Mouse (Mus musculus) left cerebral cortex, postnatal 36 days (tissue): ENCODE results near the gene Tesc. TPM values are rescaled to one million over a fixed set of nuclear protein-coding genes. Genes with fewer than 3 reads are reported as not detected.
A peak's percentile ranks its signal among the peaks of the same experiment; 100 is the strongest.

Experiments used
- DNase-seq, 2 experiments: peaks; one replicate each; pipeline ENCODE4 v3.0.0; 2021 to 2022; ENCODE audit warnings: low spot score in 2 of 2, mixed read lengths in 1 of 2
- intact Hi-C: fragments of 180-260 bp; cut with DNase I; formaldehyde crosslinking; loops from one replicate; pipeline ENCODE4 v1.15.1; 2025
- total RNA-seq, 2 experiments: library from RNA; stranded (reverse); gene quantifications; 2 replicates each; pipeline ENCODE4 v1.2.3; 2021

Gene Tesc
- total RNA-seq, 2 experiments from 2014 or later = 83.4 to 97.3 TPM

- intact Hi-C loops = no loop called here
- no peak for DNase-seq
These were observed 61.6 kb downstream of the Tesc start for GRCm38 (mm10) chr5:118089102-118089501.

- no peak for DNase-seq
- intact Hi-C loops = no loop called here
These were observed 62.6 kb downstream of the Tesc start for GRCm38 (mm10) chr5:118090101-118090500.

- intact Hi-C loops = no loop called here
- DNase-seq = no peak
These were observed 63.3 kb downstream of the Tesc start for GRCm38 (mm10) chr5:118090837-118091236.

- intact Hi-C loops = no loop called here
- no peak for DNase-seq
These were observed 65.9 kb downstream of the Tesc start for GRCm38 (mm10) chr5:118093321-118094035.

GRCm38 (mm10) chr5:118095433-118095832, 67.9 kb downstream of the Tesc start:
- DNase-seq = no peak
- intact Hi-C loops = no loop called here

- no peak for DNase-seq
- intact Hi-C loops = no loop called here
These were observed 68.3 kb downstream of the Tesc start for GRCm38 (mm10) chr5:118095849-118096248.

- intact Hi-C loops = no loop called here
- DNase-seq = no peak
These were observed 68.8 kb downstream of the Tesc start for GRCm38 (mm10) chr5:118096317-118096716.

GRCm38 (mm10) chr5:118099069-118099869, 71.7 kb downstream of the Tesc start:
- intact Hi-C loops = no loop called here
- DNase-seq = no peak

GRCm38 (mm10) chr5:118099870-118100478, 72.4 kb downstream of the Tesc start:
- DNase-seq = no peak
- intact Hi-C loops = no loop called here

- DNase-seq = no peak
- intact Hi-C loops = no loop called here
These were observed 78.0 kb downstream of the Tesc start for GRCm38 (mm10) chr5:118105536-118105935.

- peak; percentile 24 to 49 for DNase-seq
- intact Hi-C loops = no loop called here
These were observed 79.1 kb downstream of the Tesc start for GRCm38 (mm10) chr5:118106667-118107066.

- intact Hi-C loops = no loop called here
- DNase-seq = peak; percentile 54 to 66
These were observed 80.7 kb downstream of the Tesc start for GRCm38 (mm10) chr5:118108124-118108793.

- no peak for DNase-seq
- intact Hi-C loops = no loop called here
These were observed 81.4 kb downstream of the Tesc start for GRCm38 (mm10) chr5:118108794-118109440.

Other genes starting within 250 kb of the Tesc start
- gene Nos1, start 246.7 kb upstream of the Tesc start, total RNA-seq = 10 to 100 TPM; 26.0 to 31.0 TPM
- 100 to 1,000 TPM; 110 to 111 TPM for gene Fbxo21, start 51.0 kb upstream of the Tesc start, total RNA-seq
- gene Fbxw8, start 127.7 kb downstream of the Tesc start, total RNA-seq = 10 to 100 TPM; 31.4 to 34.7 TPM
- gene Hrk, start 136.9 kb downstream of the Tesc start, total RNA-seq = 10 to 100 TPM; 28.3 to 30.3 TPM
- 10 to 100 TPM; 82.8 to 85.9 TPM for gene Rnft2, start 217.4 kb downstream of the Tesc start, total RNA-seq
- gene 2410131K14Rik, start 217.5 kb downstream of the Tesc start, total RNA-seq = 10 to 100 TPM; 12.4 to 13.3 TPM